Mouse (Mus musculus) small intestine, adult 2 months (tissue): ENCODE measurements at regions not wholly inside any gene's neighbourhood (a gene's known extent, or its start where the extent isn't known, plus 50 kb on each side); places are given as distances from the start of the nearest gene placed in this dataset.

Experiments
- H3K27ac ChIP-seq: fragments of 200-500 bp; 2 replicates; pipeline ENCODE4 v1.5.1; 2012; ENCODE audit warnings: low read depth, low read length, control low read depth, inconsistent platforms; ENCODE audit not compliant: insufficient read depth
- H3K27me3 ChIP-seq: fragments of 200-500 bp; 2 replicates; pipeline ENCODE4 v1.6.1; 2012; ENCODE audit warnings: mild to moderate bottlenecking, moderate library complexity, low read length, inconsistent platforms; ENCODE audit not compliant: control insufficient read depth, insufficient read depth
- H3K36me3 ChIP-seq: fragments of 200-500 bp; 2 replicates; pipeline ENCODE4 v1.6.1; 2012; ENCODE audit warnings: mild to moderate bottlenecking, low read length, control low read depth, inconsistent platforms; ENCODE audit not compliant: control insufficient read depth, insufficient read depth
- H3K4me1 ChIP-seq: fragments of 200-500 bp; 2 replicates; pipeline ENCODE4 v1.6.1; 2012; ENCODE audit warnings: low read length, inconsistent platforms, mixed read lengths; ENCODE audit not compliant: control insufficient read depth, insufficient read depth, insufficient read length
- H3K4me3 ChIP-seq: fragments of 200-500 bp; 2 replicates; pipeline ENCODE4 v1.5.1; 2012; ENCODE audit warnings: low read depth, mild to moderate bottlenecking, control low read depth, inconsistent platforms, low read length, moderate library complexity
- CTCF ChIP-seq: fragments of 200-500 bp; IDR thresholded peaks from 2 replicates; pipeline ENCODE4 v1.5.1; 2012; ENCODE audit warnings: low read depth, mild to moderate bottlenecking, control low read depth, inconsistent platforms, low read length, moderate library complexity, mixed read lengths; ENCODE audit not compliant: insufficient replicate concordance, insufficient read length; ENCODE audit errors: extremely low read depth
- POLR2A ChIP-seq: fragments of 200-500 bp; IDR thresholded peaks from 2 replicates; pipeline ENCODE4 v1.6.1; 2012; ENCODE audit warnings: low read depth, mild to moderate bottlenecking, control low read depth, inconsistent platforms, low read length, moderate library complexity
- WGBS: fragments of 180-500 bp; shearing (Covaris S2); methylation state at CpG from one replicate; pipeline ENCODE4 v1.1.7; 2018; 5-methylcytosine and 5-hydroxymethylcytosine counted together

GRCm38 (mm10) chr16:24258991-24259390 is 134.3 kb upstream of the Lpp start:
- Histone ChIP-seq H3K4me1 (peaks cover 2% of the 10 kb centered on the region; the same call in 1 of the 2 replicates), H3K36me3 (no peaks in the 10 kb centered on the region), H3K4me3 (no peak overlapping the region), H3K27me3 (no peaks in the 10 kb centered on the region), H3K27ac (no peak overlapping the region)
- no peak for TF ChIP-seq POLR2A
- TF ChIP-seq CTCF = no peak
- 84% methylated on average over 1 of the region's 1 CpGs for WGBS

GRCm38 (mm10) chr16:24255037-24255436 is 138.3 kb upstream of the Lpp start:
- Histone ChIP-seq H3K4me3 (no peak overlapping the region), H3K27me3 (no peaks in the 10 kb centered on the region), H3K27ac (no peak overlapping the region), H3K36me3 (no peaks in the 10 kb centered on the region), H3K4me1 (peaks cover 2% of the 10 kb centered on the region; the same call in 1 of the 2 replicates)
- WGBS = 42% methylated on average over 10 of the region's 10 CpGs
- TF ChIP-seq POLR2A (no peak), CTCF (no peak)

- no peaks in the 10 kb centered on the region for H3K36me3 ChIP-seq
- TF ChIP-seq POLR2A (no peak), CTCF (no peak)
- H3K27ac ChIP-seq = no peak overlapping the region
- H3K27me3 ChIP-seq = no peaks in the 10 kb centered on the region
- no peak overlapping the region for H3K4me3 ChIP-seq
- H3K4me1 ChIP-seq = peaks cover 2% of the 10 kb centered on the region; the same call in 1 of the 2 replicates
These were observed 138.7 kb upstream of the Lpp start for GRCm38 (mm10) chr16:24254590-24254989.

GRCm38 (mm10) chr16:24254143-24254542 is 139.2 kb upstream of the Lpp start:
- H3K36me3 ChIP-seq = no peaks in the 10 kb centered on the region
- no peak for TF ChIP-seq POLR2A
- TF ChIP-seq CTCF = no peak

GRCm38 (mm10) chr16:24247291-24247690 is 146.0 kb upstream of the Lpp start:
- no peak overlapping the region for H3K4me3 ChIP-seq
- no peak overlapping the region for H3K27ac ChIP-seq
- no peaks in the 10 kb centered on the region for H3K27me3 ChIP-seq
- TF ChIP-seq CTCF = no peak
- TF ChIP-seq POLR2A = no peak
- no peaks in the 10 kb centered on the region for H3K4me1 ChIP-seq
- no peaks in the 10 kb centered on the region for H3K36me3 ChIP-seq
- 83% methylated on average over 5 of the region's 5 CpGs for WGBS

More at GRCm38 (mm10) chr16:24254143-24254542, 139.2 kb upstream of the Lpp start:
- H3K4me1 ChIP-seq = peaks cover 2% of the 10 kb centered on the region; the same call in 1 of the 2 replicates
- no peak overlapping the region for H3K27ac ChIP-seq
- H3K4me3 ChIP-seq = no peak overlapping the region
- 72% methylated on average over 4 of the region's 4 CpGs for WGBS
- no peaks in the 10 kb centered on the region for H3K27me3 ChIP-seq

DNA sequence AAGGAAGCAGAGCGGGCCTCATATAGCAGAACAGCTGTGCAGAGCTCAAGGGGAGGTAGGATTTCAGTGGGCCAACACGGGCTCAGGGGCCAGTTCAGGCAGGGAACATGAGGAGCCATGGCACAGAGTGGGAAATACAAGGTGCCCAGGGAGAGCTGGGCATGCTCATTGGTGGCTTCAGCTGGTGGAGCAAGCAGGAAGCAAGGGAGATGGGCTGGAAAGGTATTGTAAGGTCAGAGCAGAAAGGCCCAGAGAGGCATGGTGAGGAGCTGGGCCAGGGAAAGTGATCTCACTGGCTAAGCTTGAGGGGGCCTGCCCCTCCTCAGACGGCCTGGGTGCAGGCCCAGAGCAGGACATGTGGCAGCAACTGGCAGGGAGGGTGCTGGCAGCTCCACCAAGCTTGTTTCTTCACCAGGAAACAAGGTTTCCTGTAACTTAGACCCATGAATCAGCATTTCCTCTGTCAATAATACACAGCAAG is 155.2 kb upstream of the Lpp start:
- H3K4me1 ChIP-seq = peaks cover 12% of the 10 kb centered on the region; the same call in 1 of the 2 replicates
- 46% methylated on average over 3 of the region's 3 CpGs for WGBS
- no peak for TF ChIP-seq CTCF
- TF ChIP-seq POLR2A = no peak
- H3K27me3 ChIP-seq = no peaks in the 10 kb centered on the region
- no peaks in the 10 kb centered on the region for H3K36me3 ChIP-seq
- H3K27ac ChIP-seq = no peak overlapping the region
- H3K4me3 ChIP-seq = no peak overlapping the region

DNA sequence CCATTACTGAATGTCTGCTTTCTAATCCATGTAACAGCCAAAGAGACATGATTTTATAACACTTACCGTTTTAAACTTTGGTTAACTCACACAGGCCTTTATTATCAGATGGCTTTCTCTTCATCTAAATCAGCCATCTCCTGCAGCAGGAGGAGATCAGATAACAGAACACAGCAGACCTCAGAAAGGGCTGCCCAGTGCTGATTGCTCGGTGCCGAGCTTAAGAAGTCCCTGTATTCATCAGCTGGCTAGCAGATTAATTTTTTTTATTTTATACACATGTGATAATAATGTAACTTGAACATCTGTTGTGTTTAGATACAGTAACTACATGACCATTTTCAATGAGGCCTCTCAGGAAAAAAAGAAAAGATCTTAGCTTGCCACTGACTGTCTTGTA is 155.9 kb upstream of the Lpp start:
- H3K36me3 ChIP-seq = no peaks in the 10 kb centered on the region
- H3K4me3 ChIP-seq = no peak overlapping the region
- 56% methylated on average over 3 of the region's 3 CpGs for WGBS
- peaks cover 12% of the 10 kb centered on the region; the same call in 1 of the 2 replicates for H3K4me1 ChIP-seq
- no peaks in the 10 kb centered on the region for H3K27me3 ChIP-seq
- no peak overlapping the region for H3K27ac ChIP-seq
- TF ChIP-seq POLR2A (no peak), CTCF (no peak)

GRCm38 (mm10) chr16:24237013-24237412 is 156.3 kb upstream of the Lpp start:
- Histone ChIP-seq H3K36me3 (no peaks in the 10 kb centered on the region), H3K27ac (no peak overlapping the region), H3K4me1 (peaks cover 12% of the 10 kb centered on the region; the same call in 1 of the 2 replicates), H3K4me3 (no peak overlapping the region), H3K27me3 (no peaks in the 10 kb centered on the region)
- 71% methylated on average over 3 of the region's 3 CpGs for WGBS
- TF ChIP-seq POLR2A (no peak), CTCF (no peak)
